Mouse (Mus musculus): Measurements from ENCODE around the gene Slit3. TPM values are rescaled to one million over a fixed set of nuclear protein-coding genes. Genes with fewer than 3 reads are reported as not detected.

Slit3 gene
- total and polyA plus RNA-seq, 3 experiments: 0.76 TPM; not detected in 2

DNA sequence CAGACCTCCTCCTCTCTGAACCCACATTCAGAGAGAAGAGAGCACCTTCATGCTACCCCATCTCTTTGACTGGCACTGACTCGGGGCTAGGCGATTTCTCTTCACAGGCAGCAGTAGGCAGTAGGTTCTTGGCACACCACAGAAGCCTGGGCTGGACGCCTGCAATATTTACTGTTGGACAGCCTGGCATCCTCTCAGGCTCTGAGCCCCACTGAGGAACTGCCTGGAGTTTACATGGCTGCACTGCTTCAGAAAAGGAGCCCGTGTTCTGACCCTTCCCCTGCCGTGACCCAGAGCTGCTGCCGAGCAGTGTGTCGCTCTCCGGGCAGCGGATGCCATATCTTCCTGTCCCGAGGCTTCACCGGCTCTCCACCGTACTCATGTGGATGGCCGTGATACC, 583.4 kb downstream of the Slit3 start:
- H3K4me3 ChIP-seq (ENCODE audit: low read depth, low read length): no peak overlapping the region
- no peaks in the 10 kb centered on the region for H3K27me3 ChIP-seq (ENCODE audit: insufficient read depth, low read length)
- ATAC-seq (ENCODE audit: extremely low read depth, insufficient number of reproducible peaks, low FRiP score, poor library complexity, severe bottlenecking) (no peak), DNase-seq (ENCODE audit: low spot score) (no peak)
- H3K36me3 ChIP-seq (replicated peaks): no peaks in the 10 kb centered on the region
- no peak for TF ChIP-seq GATA1 (IDR thresholded peaks at IDR 0.05; ENCODE audit: borderline replicate concordance, low read length)
- TF ChIP-seq TAL1 (conservative IDR thresholded peaks at IDR 0.05; ENCODE audit: low read depth, low read length): no peak
- TF ChIP-seq POLR2AphosphoS5 (IDR thresholded peaks at IDR 0.05; ENCODE audit: insufficient replicate concordance, low read depth, low read length): no peak
- no peak for TF ChIP-seq CTCF (IDR thresholded peaks at IDR 0.05; ENCODE audit: low read depth, low read length)
- no peak for TF ChIP-seq GATA2 (IDR thresholded peaks at IDR 0.05; ENCODE audit: borderline replicate concordance, low read depth, low read length)
- H3K4me1 ChIP-seq (ENCODE audit: insufficient read depth, low read depth, low read length): no peaks in the 10 kb centered on the region
- peaks cover 54% of the 10 kb centered on the region for H3K9me3 ChIP-seq (replicated peaks)

DNA sequence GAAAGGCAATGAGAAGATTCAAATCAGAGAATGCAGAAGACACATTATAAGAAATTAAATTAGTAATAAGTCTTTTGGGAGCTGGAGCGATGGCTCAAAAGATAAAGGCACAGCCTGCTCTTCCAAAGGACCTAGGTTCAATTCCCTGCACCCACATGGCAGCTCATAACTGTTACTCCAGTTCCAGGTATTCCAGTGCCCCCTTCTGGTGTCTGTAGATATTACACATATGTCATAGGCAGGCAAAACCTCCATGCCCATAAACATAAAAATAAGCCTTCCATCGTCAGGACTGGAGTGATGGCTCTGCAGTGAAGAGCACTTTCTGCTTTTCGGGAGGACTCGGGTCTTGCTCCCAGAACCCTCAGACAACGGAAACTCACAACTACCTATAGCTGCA, 583.9 kb downstream of the Slit3 start:
- no peak for TF ChIP-seq GATA1 (IDR thresholded peaks at IDR 0.05; ENCODE audit: borderline replicate concordance, low read length)
- TF ChIP-seq TAL1 (conservative IDR thresholded peaks at IDR 0.05; ENCODE audit: low read depth, low read length): no peak
- TF ChIP-seq CTCF (IDR thresholded peaks at IDR 0.05; ENCODE audit: low read depth, low read length): no peak
- TF ChIP-seq GATA2 (IDR thresholded peaks at IDR 0.05; ENCODE audit: borderline replicate concordance, low read depth, low read length): no peak
- no peak for TF ChIP-seq POLR2AphosphoS5 (IDR thresholded peaks at IDR 0.05; ENCODE audit: insufficient replicate concordance, low read depth, low read length)
- no peaks in the 10 kb centered on the region for H3K36me3 ChIP-seq (replicated peaks)

DNA sequence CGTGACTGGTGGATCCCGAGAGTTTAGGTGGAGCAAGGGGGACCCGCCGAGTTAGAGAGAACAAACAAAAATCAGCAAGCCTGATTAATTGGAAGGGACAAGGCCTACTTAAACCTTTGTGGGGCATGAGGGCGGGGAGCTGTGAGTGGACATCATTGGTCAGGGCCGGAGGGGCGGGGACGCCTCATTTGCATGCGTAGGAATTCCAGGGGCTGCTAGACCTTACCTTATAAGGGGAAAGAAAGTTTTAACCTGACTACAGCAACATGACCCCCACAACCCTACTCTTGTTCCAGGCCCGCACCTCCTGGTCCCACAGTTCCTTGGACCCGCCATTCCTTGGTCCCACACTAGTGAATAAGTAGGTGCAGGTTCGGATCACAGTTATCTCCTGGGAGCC, 586.4 kb downstream of the Slit3 start:
- no peak for TF ChIP-seq POLR2AphosphoS5 (IDR thresholded peaks at IDR 0.05; ENCODE audit: insufficient replicate concordance, low read depth, low read length)
- ATAC-seq (ENCODE audit: extremely low read depth, insufficient number of reproducible peaks, low FRiP score, poor library complexity, severe bottlenecking) (no peak), DNase-seq (ENCODE audit: low spot score) (no peak)
- Histone ChIP-seq H3K36me3 (replicated peaks) (no peaks in the 10 kb centered on the region), H3K27me3 (ENCODE audit: insufficient read depth, low read length) (no peaks in the 10 kb centered on the region), H3K9me3 (replicated peaks) (peaks cover 48% of the 10 kb centered on the region), H3K4me1 (ENCODE audit: insufficient read depth, low read depth, low read length) (no peaks in the 10 kb centered on the region), H3K4me3 (ENCODE audit: low read depth, low read length) (no peak overlapping the region)

More for the DNA sequence above, 583.9 kb downstream of the Slit3 start:
- ATAC-seq (ENCODE audit: extremely low read depth, insufficient number of reproducible peaks, low FRiP score, poor library complexity, severe bottlenecking) (no peak), DNase-seq (ENCODE audit: low spot score) (no peak)
- Histone ChIP-seq H3K4me3 (ENCODE audit: low read depth, low read length) (no peak overlapping the region), H3K4me1 (ENCODE audit: insufficient read depth, low read depth, low read length) (no peaks in the 10 kb centered on the region), H3K27me3 (ENCODE audit: insufficient read depth, low read length) (no peaks in the 10 kb centered on the region), H3K9me3 (replicated peaks) (peaks cover 49% of the 10 kb centered on the region)

DNA sequence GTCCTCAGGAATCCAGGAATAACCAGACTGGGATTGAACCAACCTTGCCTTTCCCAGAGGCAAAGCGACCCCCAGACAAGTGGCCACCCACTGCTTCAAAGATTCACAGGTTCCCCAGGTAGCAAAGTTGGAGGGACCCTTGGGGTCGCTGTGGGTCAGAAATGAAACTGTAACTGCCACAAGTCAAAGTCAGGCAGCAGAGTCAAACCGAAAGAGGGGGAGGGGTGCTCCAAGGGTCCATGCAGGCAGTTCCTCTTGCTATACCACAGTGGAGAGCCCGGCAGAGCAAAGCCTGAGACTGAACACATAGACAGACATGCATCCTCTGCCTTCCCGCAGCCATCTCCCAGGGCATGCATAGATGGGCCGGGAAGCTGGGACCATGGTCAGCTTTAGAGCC, 590.3 kb downstream of the Slit3 start:
- ATAC-seq (ENCODE audit: extremely low read depth, insufficient number of reproducible peaks, low FRiP score, poor library complexity, severe bottlenecking) (no peak), DNase-seq (ENCODE audit: low spot score) (no peak)
- no peak overlapping the region for H3K4me3 ChIP-seq (ENCODE audit: low read depth, low read length)

DNA sequence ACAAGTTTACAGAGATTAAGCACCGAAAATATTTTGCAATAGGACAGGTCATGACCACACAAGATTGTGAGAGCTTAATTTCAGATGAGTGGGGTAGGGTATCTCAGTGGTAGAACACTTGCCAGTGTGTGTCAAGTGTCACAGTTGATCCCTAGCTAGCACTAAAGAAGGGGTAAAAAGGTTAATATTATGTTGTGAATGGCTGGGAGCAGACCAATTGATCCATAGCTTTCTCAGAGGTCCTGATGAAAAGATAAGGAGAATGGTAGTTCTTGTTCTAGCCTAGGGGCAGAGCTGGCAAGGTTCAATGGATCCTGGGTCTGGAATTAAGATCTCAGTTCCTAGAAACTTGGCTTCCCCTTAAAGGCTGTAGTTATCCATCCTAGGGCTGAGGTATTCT, 597.9 kb downstream of the Slit3 start:
- Histone ChIP-seq H3K36me3 (replicated peaks) (no peaks in the 10 kb centered on the region), H3K4me1 (ENCODE audit: insufficient read depth, low read depth, low read length) (no peaks in the 10 kb centered on the region), H3K4me3 (ENCODE audit: low read depth, low read length) (no peak overlapping the region), H3K27me3 (ENCODE audit: insufficient read depth, low read length) (no peaks in the 10 kb centered on the region), H3K9me3 (replicated peaks) (peaks cover 2% of the 10 kb centered on the region)
- TF ChIP-seq CTCF (IDR thresholded peaks at IDR 0.05; ENCODE audit: low read depth, low read length) (no peak), TAL1 (conservative IDR thresholded peaks at IDR 0.05; ENCODE audit: low read depth, low read length) (no peak), GATA1 (IDR thresholded peaks at IDR 0.05; ENCODE audit: borderline replicate concordance, low read length) (no peak), GATA2 (IDR thresholded peaks at IDR 0.05; ENCODE audit: borderline replicate concordance, low read depth, low read length) (no peak), POLR2AphosphoS5 (IDR thresholded peaks at IDR 0.05; ENCODE audit: insufficient replicate concordance, low read depth, low read length) (no peak)
- no peak for DNase-seq (ENCODE audit: low spot score)
- ATAC-seq (ENCODE audit: extremely low read depth, insufficient number of reproducible peaks, low FRiP score, poor library complexity, severe bottlenecking): no peak

More for the DNA sequence above, 590.3 kb downstream of the Slit3 start:
- TF ChIP-seq GATA2 (IDR thresholded peaks at IDR 0.05; ENCODE audit: borderline replicate concordance, low read depth, low read length): no peak
- TF ChIP-seq TAL1 (conservative IDR thresholded peaks at IDR 0.05; ENCODE audit: low read depth, low read length): no peak
- TF ChIP-seq POLR2AphosphoS5 (IDR thresholded peaks at IDR 0.05; ENCODE audit: insufficient replicate concordance, low read depth, low read length): no peak
- TF ChIP-seq CTCF (IDR thresholded peaks at IDR 0.05; ENCODE audit: low read depth, low read length): no peak
- TF ChIP-seq GATA1 (IDR thresholded peaks at IDR 0.05; ENCODE audit: borderline replicate concordance, low read length): no peak
- no peaks in the 10 kb centered on the region for H3K27me3 ChIP-seq (ENCODE audit: insufficient read depth, low read length)
- no peaks in the 10 kb centered on the region for H3K4me1 ChIP-seq (ENCODE audit: insufficient read depth, low read depth, low read length)
- H3K36me3 ChIP-seq (replicated peaks): no peaks in the 10 kb centered on the region
- H3K9me3 ChIP-seq (replicated peaks): peaks cover 20% of the 10 kb centered on the region

DNA sequence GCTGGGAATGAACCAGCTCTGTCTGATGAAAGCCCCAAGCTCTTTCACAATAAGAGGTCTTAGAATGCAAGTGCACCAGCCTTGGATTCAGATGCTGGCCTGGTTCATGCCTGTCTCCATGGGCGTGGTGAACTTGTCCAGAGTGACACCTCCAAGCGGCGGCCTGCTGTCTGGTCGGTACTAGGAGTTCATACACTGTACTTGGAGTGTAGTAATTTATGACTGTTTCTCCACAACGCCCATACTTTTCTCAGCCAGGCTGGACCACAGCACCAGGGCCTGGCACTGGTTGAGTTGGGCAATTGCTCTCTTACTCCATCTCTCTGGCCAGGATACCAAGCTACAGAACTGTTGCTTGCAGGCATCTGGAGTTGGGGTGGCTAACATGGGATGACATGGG, 602.9 kb downstream of the Slit3 start:
- no peaks in the 10 kb centered on the region for H3K27me3 ChIP-seq (ENCODE audit: insufficient read depth, low read length)
- 0 out of 2 replicates have a peak, but pooled peaks cover 2% of the 10 kb centered on the region for H3K9me3 ChIP-seq (replicated peaks)
- TF ChIP-seq CTCF (IDR thresholded peaks at IDR 0.05; ENCODE audit: low read depth, low read length) (no peak), TAL1 (conservative IDR thresholded peaks at IDR 0.05; ENCODE audit: low read depth, low read length) (no peak), GATA2 (IDR thresholded peaks at IDR 0.05; ENCODE audit: borderline replicate concordance, low read depth, low read length) (no peak)
- ATAC-seq (ENCODE audit: extremely low read depth, insufficient number of reproducible peaks, low FRiP score, poor library complexity, severe bottlenecking) (no peak), DNase-seq (ENCODE audit: low spot score) (no peak)
- H3K4me3 ChIP-seq (ENCODE audit: low read depth, low read length): no peak overlapping the region
- no peaks in the 10 kb centered on the region for H3K4me1 ChIP-seq (ENCODE audit: insufficient read depth, low read depth, low read length)
- H3K36me3 ChIP-seq (replicated peaks): no peaks in the 10 kb centered on the region

DNA sequence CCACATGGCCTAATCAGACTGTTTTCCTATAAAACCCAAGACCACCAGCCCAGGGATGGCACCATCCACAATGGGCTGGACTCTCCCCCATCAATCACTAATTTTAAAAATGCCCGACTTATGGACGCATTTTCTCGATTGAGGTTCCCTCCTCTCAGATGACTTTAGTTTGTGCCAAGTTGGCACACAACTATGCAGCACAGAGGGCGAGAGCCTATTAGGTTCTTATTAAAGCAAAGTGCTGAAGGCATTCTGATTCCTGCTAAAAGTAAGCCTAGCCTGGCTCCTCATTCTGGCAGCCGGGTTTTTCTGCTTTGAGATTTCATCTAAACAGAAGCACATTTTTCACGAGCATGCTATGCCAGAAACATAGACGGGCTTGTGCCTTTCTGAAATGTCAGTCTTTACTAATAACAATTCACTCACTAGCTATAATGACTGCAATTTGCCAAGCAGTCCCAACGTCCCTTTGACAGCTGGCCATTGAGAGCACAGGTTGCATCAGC, 605.4 kb downstream of the Slit3 start:
- no peak for ATAC-seq (ENCODE audit: extremely low read depth, insufficient number of reproducible peaks, low FRiP score, poor library complexity, severe bottlenecking)

More for the DNA sequence above, 605.4 kb downstream of the Slit3 start:
- Histone ChIP-seq H3K9me3 (replicated peaks) (0 out of 2 replicates have a peak, but pooled peaks cover 2% of the 10 kb centered on the region), H3K4me3 (ENCODE audit: low read depth, low read length) (no peak overlapping the region), H3K4me1 (ENCODE audit: insufficient read depth, low read depth, low read length) (no peaks in the 10 kb centered on the region), H3K27me3 (ENCODE audit: insufficient read depth, low read length) (no peaks in the 10 kb centered on the region), H3K36me3 (replicated peaks) (no peaks in the 10 kb centered on the region)
- TF ChIP-seq POLR2AphosphoS5 (IDR thresholded peaks at IDR 0.05; ENCODE audit: insufficient replicate concordance, low read depth, low read length) (no peak), CTCF (IDR thresholded peaks at IDR 0.05; ENCODE audit: low read depth, low read length) (no peak), TAL1 (conservative IDR thresholded peaks at IDR 0.05; ENCODE audit: low read depth, low read length) (no peak), GATA1 (IDR thresholded peaks at IDR 0.05; ENCODE audit: borderline replicate concordance, low read length) (no peak), GATA2 (IDR thresholded peaks at IDR 0.05; ENCODE audit: borderline replicate concordance, low read depth, low read length) (no peak)
- no peak for DNase-seq (ENCODE audit: low spot score)

All from G1E (cell line).